In genomic region chrX:142358427-142358826, GRCm38 (mm10) we compare ENCODE assay signal across 22 mouse cellular contexts. TPM values are rescaled to one million over a fixed set of nuclear protein-coding genes. Genes with fewer than 3 reads are reported as not detected.
DNase-seq lines count a peak whose midpoint lies in the region; ATAC-seq and TF ChIP-seq lines count a peak whose summit lies in the region.
"Had no signal": no experiment of that assay in that cellular context is flagged by ENCODE, and none has a peak within 500 bp of the region (broad histone marks: within the 10 kb centered on the region; RNA-seq: fewer than 3 reads in every experiment).

No protein-coding gene starts in this region.

- no peak overlapping the region for H3K27ac ChIP-seq in left cerebral cortex, adult 2 months
- H3K27ac ChIP-seq: hindbrain, embryonic 14.5 days; neural tube, embryonic 13.5 days had no signal

- TF ChIP-seq CTCF in left cerebral cortex, adult 2 months (IDR thresholded peaks at IDR 0.05) = peak; percentile 21; the same call in 1 of the 2 replicates

- no peak for DNase-seq in left cerebral cortex, adult 2 months (ENCODE audit: extremely low spot score in 1 of 2, low spot score in 2 of 2)
- DNase-seq in left cerebral cortex, adult 8-10 months (ENCODE audit: low spot score in 2 of 2) = no peak
- peak; percentile 48 for DNase-seq in adipocyte (ENCODE audit: low spot score)
- no peak for DNase-seq in gastrocnemius, postnatal 10 days
- no peak for DNase-seq in cerebellum, adult 9-10 months
- DNase-seq: adrenal gland, postnatal 14 days; cerebellum, adult 8-10 months; embryo, embryonic 11 days; kidney, postnatal 14 days; layer of hippocampus, adult 9-11 months; lung, postnatal 14 days; thymus, postnatal 36 days had no signal

- no peaks in the 10 kb centered on the region for H3K27me3 ChIP-seq in erythroblast, embryonic 14.5 days (ENCODE audit: control insufficient read depth)
- H3K27me3 ChIP-seq: neural tube, embryonic 13.5 days had no signal

- H3K36me3 ChIP-seq in erythroblast, embryonic 14.5 days (ENCODE audit: control insufficient read depth) = peaks cover 7% of the 10 kb centered on the region
- H3K36me3 ChIP-seq: neural tube, embryonic 13.5 days had no signal

- H3K9me3 ChIP-seq in erythroblast, embryonic 14.5 days (ENCODE audit: control insufficient read depth, low read length) = no peaks in the 10 kb centered on the region
- H3K9me3 ChIP-seq: G1E; neural tube, embryonic 13.5 days had no signal

- intact Hi-C loops in left cerebral cortex, adult 2 months (cut with DNase I) = no loop called here

- peaks cover 39% of the 10 kb centered on the region for H3K4me1 ChIP-seq in erythroblast, embryonic 14.5 days (ENCODE audit: control insufficient read depth)
- H3K4me1 ChIP-seq: neural tube, embryonic 13.5 days had no signal

- peak; percentile 56 for ATAC-seq in megakaryocyte progenitor cell, adult 5-6 weeks (replicated peaks; ENCODE audit: poor library complexity)
- ATAC-seq: CD4-positive, CD25-positive, alpha-beta regulatory T cell, adult 4 months; forebrain, embryonic 16.5 days; intestine, postnatal 0 days had no signal

- H3K4me3 ChIP-seq in left cerebral cortex, adult 2 months = no peak overlapping the region
- H3K4me3 ChIP-seq in erythroblast, embryonic 14.5 days (replicated peaks) = peak overlapping the region; percentile 48
- H3K4me3 ChIP-seq: neural tube, embryonic 13.5 days had no signal

RNA-seq across cellular contexts. Expression of gene Acsl4, which starts 31.9 kb away (rescaled TPM):
- 10 to 100 TPM; 63.5 to 69.5 TPM for total RNA-seq in left cerebral cortex, adult 2 months (2021)
- 10 to 100 TPM; 56.4 to 59.6 (median 56.9) TPM for total RNA-seq in left cerebral cortex, adult 8-10 months (2022)
- 0.04 TPM in 2 replicates for polyA plus RNA-seq in erythroblast, embryonic 14.5 days (2012)
- 34.5 TPM in 2 replicates for total RNA-seq in megakaryocyte progenitor cell, adult 5-6 weeks (2015)
- total RNA-seq in megakaryocyte progenitor cell, adult 5-6 weeks (2017) = 27.2 and 29.8 TPM in 2 replicates
- total RNA-seq in gastrocnemius, postnatal 10 days (2021) = 10 to 100 TPM; 29.9 to 35.2 TPM

RNA-seq across cellular contexts. Expression of gene Kcne1l, which starts 52.3 kb away (rescaled TPM):
- 1 to 10 TPM; 2.1 TPM for total RNA-seq in left cerebral cortex, adult 2 months (2021)
- 1 to 10 TPM; 3.4 to 5.2 (median 4.2) TPM for total RNA-seq in left cerebral cortex, adult 8-10 months (2022)
- not detected in 2 replicates for polyA plus RNA-seq in erythroblast, embryonic 14.5 days (2012)
- total RNA-seq in megakaryocyte progenitor cell, adult 5-6 weeks (2015) = not detected in 2 replicates
- total RNA-seq in megakaryocyte progenitor cell, adult 5-6 weeks (2017) = not detected in 2 replicates
- 100 to 1,000 TPM; 189 to 219 TPM for total RNA-seq in gastrocnemius, postnatal 10 days (2021)
- total RNA-seq: G1E; liver, adult 2 months; monocyte, adult 5-6 weeks had no signal
- polyA plus RNA-seq: CD4-positive, CD25-positive, alpha-beta regulatory T cell, adult 4 months; G1E; liver, adult 2 months had no signal

Comparison
In these comparisons a context has a peak if more than half of its experiments do, and no peak if none do; other contexts are left out.
1. RNA of gene Kcne1l, which starts 52.3 kb away (total RNA-seq): 189 to 219 TPM in gastrocnemius, postnatal 10 days; 3.4 to 5.2 TPM in left cerebral cortex, adult 8-10 months, 2.1 TPM in left cerebral cortex, adult 2 months and not detected in megakaryocyte progenitor cell, adult 5-6 weeks; every median in the first group is over 10 times any median in the second.